In the genomic region with DNA sequence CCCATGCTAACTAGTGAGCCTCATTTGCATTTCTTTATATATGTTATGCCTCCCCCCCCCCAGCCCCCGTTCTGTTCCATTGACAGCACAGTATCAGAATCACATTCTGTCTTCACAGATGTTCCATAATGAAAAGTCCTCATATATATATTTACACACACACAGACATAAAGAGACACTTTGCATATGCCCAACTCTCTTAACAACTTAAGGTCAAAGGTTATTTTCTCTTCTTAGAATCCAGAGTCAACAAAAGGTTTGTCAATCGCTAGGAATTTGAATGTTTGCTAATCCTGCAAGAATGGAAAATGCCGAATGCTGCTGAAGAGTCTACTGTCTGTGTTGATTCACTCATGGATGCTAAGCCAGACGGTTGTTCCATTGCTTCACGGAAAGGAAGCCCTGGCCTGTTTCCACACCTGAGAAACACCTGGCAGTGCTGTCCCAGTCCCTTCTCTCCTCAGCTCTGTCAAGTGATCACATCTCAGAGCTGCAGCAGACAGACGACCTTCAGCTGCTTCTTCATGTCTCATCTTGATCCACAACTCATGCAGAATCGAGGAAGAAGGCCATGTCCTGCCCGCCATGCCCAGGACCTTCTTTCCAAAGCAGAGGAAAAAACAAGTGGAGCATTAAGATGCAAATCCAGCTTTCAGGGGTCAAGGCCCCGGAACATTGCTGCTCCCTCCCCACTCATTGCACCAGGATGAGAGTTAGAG, we compare ENCODE assay signal across 19 mouse cellular contexts. TPM values are rescaled to one million over a fixed set of nuclear protein-coding genes. Genes with fewer than 3 reads are reported as not detected.
A peak's percentile ranks its signal among the peaks of the same experiment; 100 is the strongest.
DNase-seq lines count a peak whose midpoint lies in the region; ATAC-seq and TF ChIP-seq lines count a peak whose summit lies in the region.
"Had no signal": no experiment of that assay in that cellular context is flagged by ENCODE, and none has a peak within 500 bp of the region (broad histone marks: within the 10 kb centered on the region; RNA-seq: fewer than 3 reads in every experiment).

No protein-coding gene starts in this region.

- no peak overlapping the region for H3K27ac ChIP-seq in liver, adult 2 months (replicated peaks; ENCODE audit: insufficient read depth, low read depth, low read length)
- no peak overlapping the region; the same call in 1 of the 2 replicates for H3K27ac ChIP-seq in midbrain, embryonic 11.5 days (ENCODE audit: low read depth, low read length)
- H3K27ac ChIP-seq in forebrain, embryonic 10.5 days, result no peak overlapping the region
- H3K27ac ChIP-seq: embryonic facial prominence, embryonic 13.5 days; neural tube, embryonic 13.5 days had no signal

- no peak for TF ChIP-seq POLR2A in liver, adult 2 months (IDR thresholded peaks at IDR 0.05; ENCODE audit: extremely low read depth, insufficient read depth, low read length)

- peak; percentile 52; the same call in 1 of the 2 replicates for ATAC-seq in midbrain, embryonic 11.5 days (ENCODE audit: low FRiP score)

- WGBS in liver, adult 2 months, result 43% methylated on average over 9 of the region's 9 CpGs
- 24% methylated on average over 9 of the region's 9 CpGs for WGBS in midbrain, embryonic 11.5 days
- whole genome bisulfite sequencing in forebrain, embryonic 10.5 days, result 55% methylated on average over 9 of the region's 9 CpGs

- no peaks in the 10 kb centered on the region for H3K27me3 ChIP-seq in liver, adult 2 months (ENCODE audit: control insufficient read depth, insufficient read depth, low read length)
- H3K27me3 ChIP-seq in midbrain, embryonic 11.5 days (ENCODE audit: control insufficient read depth, insufficient read depth, low read length), result no peaks in the 10 kb centered on the region
- H3K27me3 ChIP-seq in forebrain, embryonic 10.5 days (ENCODE audit: poor library complexity, severe bottlenecking), result no peaks in the 10 kb centered on the region
- H3K27me3 ChIP-seq: embryonic facial prominence, embryonic 13.5 days; neural tube, embryonic 13.5 days had no signal

- peak; percentile 62 for DNase-seq in liver, adult 2 months (ENCODE audit: extremely low read depth, low read depth, low spot score)
- DNase-seq in liver (no peak), ES-CJ7 (ENCODE audit: low read depth, low spot score) (peak; percentile 52)
- DNase-seq in CD4-positive helper T cell, adult 2 months (ENCODE audit: low read depth, low spot score), result peak; percentile 25
- no peak for DNase-seq in midbrain, embryonic 11.5 days (ENCODE audit: low spot score, missing footprints)
- no peak for DNase-seq in cerebellum, adult 18-20 months
- DNase-seq in spleen, adult 18-20 months, result no peak
- DNase-seq in forebrain, embryonic 10.5 days (ENCODE audit: extremely low spot score, low spot score), result no peak
- DNase-seq: adrenal gland, adult 2 months; cerebellum, adult 11-12 months; gastrocnemius, postnatal 14 days; heart, postnatal 14 days; kidney, adult 11 months; kidney, postnatal 4 days; lung, postnatal 10 days; right cerebral cortex, postnatal 4 days; thymus, adult 18-20 months had no signal

- peaks cover 8% of the 10 kb centered on the region; the same call in 1 of the 2 replicates for H3K9me3 ChIP-seq in midbrain, embryonic 11.5 days (ENCODE audit: control insufficient read depth, low read length)
- H3K9me3 ChIP-seq in forebrain, embryonic 10.5 days, result peaks cover 24% of the 10 kb centered on the region; the same call in 1 of the 2 replicates

- peaks cover 4% of the 10 kb centered on the region; the same call in 1 of the 2 replicates for H3K4me1 ChIP-seq in liver, adult 2 months (ENCODE audit: control insufficient read depth, insufficient read depth, low read length)
- peaks cover 11% of the 10 kb centered on the region for H3K4me1 ChIP-seq in midbrain, embryonic 11.5 days (ENCODE audit: control insufficient read depth, insufficient read depth, low read length)
- peaks cover 12% of the 10 kb centered on the region for H3K4me1 ChIP-seq in forebrain, embryonic 10.5 days
- H3K4me1 ChIP-seq: embryonic facial prominence, embryonic 13.5 days; neural tube, embryonic 13.5 days had no signal

- H3K79me2 ChIP-seq in liver, adult 2 months (ENCODE audit: control insufficient read depth, insufficient read depth, low read length), result no peaks in the 10 kb centered on the region

- TF ChIP-seq CTCF in liver, adult 2 months (IDR thresholded peaks at IDR 0.05; ENCODE audit: low read depth, low read length), result no peak

- no peak overlapping the region for H3K9ac ChIP-seq in liver, adult 2 months (ENCODE audit: low read depth, low read length)
- H3K9ac ChIP-seq in midbrain, embryonic 11.5 days (ENCODE audit: low read length), result no peak overlapping the region
- H3K9ac ChIP-seq: embryonic facial prominence, embryonic 13.5 days; neural tube, embryonic 13.5 days had no signal

- no peak overlapping the region for H3K4me3 ChIP-seq in liver, adult 2 months (ENCODE audit: insufficient read depth, low read depth, low read length)
- no peak overlapping the region for H3K4me3 ChIP-seq in midbrain, embryonic 11.5 days (ENCODE audit: low read depth, low read length)
- no peak overlapping the region for H3K4me3 ChIP-seq in forebrain, embryonic 10.5 days
- H3K4me3 ChIP-seq: embryonic facial prominence, embryonic 13.5 days; neural tube, embryonic 13.5 days had no signal

- H3K4me2 ChIP-seq in midbrain, embryonic 11.5 days, result no peak overlapping the region
- H3K4me2 ChIP-seq: embryonic facial prominence, embryonic 13.5 days; neural tube, embryonic 13.5 days had no signal

- H3K36me3 ChIP-seq in liver, adult 2 months (ENCODE audit: control insufficient read depth, insufficient read depth, low read length), result no peaks in the 10 kb centered on the region
- no peaks in the 10 kb centered on the region for H3K36me3 ChIP-seq in midbrain, embryonic 11.5 days (ENCODE audit: control insufficient read depth, insufficient read depth, low read length)
- no peaks in the 10 kb centered on the region for H3K36me3 ChIP-seq in forebrain, embryonic 10.5 days (replicated peaks)
- H3K36me3 ChIP-seq: embryonic facial prominence, embryonic 13.5 days; neural tube, embryonic 13.5 days had no signal

RNA-seq across cellular contexts. Expression of gene Cbr4, which starts 50.8 kb away (rescaled TPM):
- total RNA-seq in liver, adult 2 months (2014; rRNA removed), result 22.0 and 22.8 TPM in 2 replicates
- 9.5 and 10.7 TPM in 2 replicates for polyA plus RNA-seq in liver, adult 2 months (2012; rRNA removed)
- 27.0 and 27.1 TPM in 2 replicates for polyA plus RNA-seq in midbrain, embryonic 11.5 days (2014; fragmentation: Nextera tagmentation; extraction: Ambion mirVana)
- polyA plus RNA-seq in forebrain, embryonic 10.5 days (2016; fragmentation: Nextera tagmentation; extraction: Ambion mirVana), result 30.2 and 32.4 TPM in 2 replicates

Comparison
In these comparisons a context has a peak if more than half of its experiments do, and no peak if none do; other contexts are left out.
1. DNase-seq: peak in liver, adult 2 months (single experiment), CD4-positive helper T cell, adult 2 months (single experiment) and ES-CJ7 (single experiment); none in liver (single experiment), midbrain, embryonic 11.5 days (single experiment), cerebellum, adult 18-20 months (0 of 2), spleen, adult 18-20 months (0 of 2) and forebrain, embryonic 10.5 days (single experiment).